16 mouse cellular contexts compared by ENCODE assay signal in genomic region chr12:103131419-103131818, GRCm38 (mm10).
"Had no signal": no experiment of that assay in that cellular context is flagged by ENCODE, and none has a peak within 500 bp of the region (broad histone marks: within the 10 kb centered on the region; RNA-seq: fewer than 3 reads in every experiment).

No protein-coding gene starts in this region.

- H3K4me1 ChIP-seq: lung, embryonic 15.5 days; megakaryocyte, embryonic 14.5 days; midbrain, embryonic 13.5 days; midbrain, embryonic 15.5 days; neural tube, embryonic 12.5 days; stomach, embryonic 15.5 days had no signal

- H3K9ac ChIP-seq: lung, embryonic 15.5 days; midbrain, embryonic 13.5 days; midbrain, embryonic 15.5 days; neural tube, embryonic 12.5 days; stomach, embryonic 15.5 days had no signal

- H3K36me3 ChIP-seq: lung, embryonic 15.5 days; stomach, embryonic 15.5 days had no signal

- H3K27me3 ChIP-seq: lung, embryonic 15.5 days; megakaryocyte, embryonic 14.5 days; midbrain, embryonic 13.5 days; midbrain, embryonic 15.5 days; neural tube, embryonic 12.5 days; stomach, embryonic 15.5 days had no signal

- H3K9me3 ChIP-seq: lung, embryonic 15.5 days; megakaryocyte, embryonic 14.5 days; midbrain, embryonic 13.5 days; midbrain, embryonic 15.5 days; neural tube, embryonic 12.5 days; stomach, embryonic 15.5 days had no signal

- ATAC-seq: lung, postnatal 0 days; midbrain, embryonic 13.5 days; midbrain, embryonic 15.5 days had no signal

- H3K27ac ChIP-seq: lung, embryonic 15.5 days; macrophage; midbrain, embryonic 13.5 days; midbrain, embryonic 15.5 days; neural tube, embryonic 12.5 days; stomach, embryonic 15.5 days; stomach, postnatal 0 days had no signal

- DNase-seq: lung, adult 2 months; lung, postnatal 14 days; lung, postnatal 36 days; right cerebral cortex, postnatal 14 days; thymus, adult 2 months; thymus, postnatal 36 days had no signal

- H3K4me3 ChIP-seq: lung, embryonic 15.5 days; megakaryocyte, embryonic 14.5 days; midbrain, embryonic 13.5 days; midbrain, embryonic 15.5 days; neural tube, embryonic 12.5 days; stomach, embryonic 15.5 days had no signal

- H3K4me2 ChIP-seq: lung, embryonic 15.5 days; midbrain, embryonic 11.5 days; midbrain, embryonic 13.5 days; midbrain, embryonic 15.5 days; neural tube, embryonic 12.5 days; stomach, embryonic 15.5 days had no signal
